Mouse (Mus musculus): Measurements from ENCODE around the gene 4930402H24Rik.

4930402H24Rik gene

DNA sequence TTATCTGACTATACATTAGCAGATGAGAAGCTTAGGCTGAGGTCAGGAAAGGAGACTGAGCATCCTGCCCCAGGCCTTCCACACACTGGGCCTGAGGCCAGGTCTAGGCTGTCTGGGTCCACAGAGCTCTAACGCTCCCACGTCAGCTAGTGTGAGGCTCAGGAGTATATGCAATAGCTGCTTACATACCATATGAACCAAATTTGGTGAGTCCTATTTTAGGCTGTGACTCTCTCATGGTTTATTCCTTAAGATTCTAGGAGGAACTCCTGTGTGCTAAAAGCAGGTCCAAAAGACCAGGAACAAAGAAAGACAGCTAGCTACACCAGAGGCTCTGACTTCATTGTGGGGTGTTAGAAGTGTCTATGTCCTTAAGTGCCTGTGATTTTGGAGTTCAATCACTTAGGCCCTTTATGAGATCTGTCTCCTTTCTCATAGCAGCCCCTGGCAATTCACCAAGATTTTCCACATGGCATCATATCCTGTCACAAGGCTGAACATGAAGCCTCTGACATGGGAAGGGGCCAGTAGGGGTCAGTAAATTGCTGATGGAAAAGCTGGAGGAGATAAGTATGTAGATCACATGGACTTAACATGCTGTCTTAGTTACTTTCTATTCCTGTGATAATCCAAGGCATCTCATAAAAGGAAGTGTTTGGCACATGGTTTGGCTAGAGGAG, 177.2 kb downstream of the 4930402H24Rik start:
- DNase-seq (ENCODE audit: low read depth), result no peak

DNA sequence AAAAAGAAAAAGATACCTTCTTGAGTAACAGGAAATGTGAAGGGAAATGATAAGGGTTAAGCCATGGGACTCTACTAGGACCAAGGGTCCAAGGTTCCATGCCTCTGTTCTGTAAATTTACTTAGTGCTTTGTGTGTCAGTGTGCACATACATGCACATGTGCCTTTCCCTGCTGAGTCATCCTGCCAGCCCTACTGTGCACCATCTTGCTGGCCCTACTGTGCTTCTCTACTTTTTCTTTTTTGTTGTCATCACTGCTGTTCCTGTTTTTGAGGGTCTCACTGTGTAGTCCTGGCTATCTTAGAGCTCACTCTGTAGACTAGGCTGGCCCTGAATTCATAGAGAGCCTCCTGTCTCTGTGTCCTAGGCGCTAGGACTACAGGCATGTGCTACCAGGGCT, 178.5 kb downstream of the 4930402H24Rik start:
- DNase-seq (ENCODE audit: low read depth), result no peak

DNA sequence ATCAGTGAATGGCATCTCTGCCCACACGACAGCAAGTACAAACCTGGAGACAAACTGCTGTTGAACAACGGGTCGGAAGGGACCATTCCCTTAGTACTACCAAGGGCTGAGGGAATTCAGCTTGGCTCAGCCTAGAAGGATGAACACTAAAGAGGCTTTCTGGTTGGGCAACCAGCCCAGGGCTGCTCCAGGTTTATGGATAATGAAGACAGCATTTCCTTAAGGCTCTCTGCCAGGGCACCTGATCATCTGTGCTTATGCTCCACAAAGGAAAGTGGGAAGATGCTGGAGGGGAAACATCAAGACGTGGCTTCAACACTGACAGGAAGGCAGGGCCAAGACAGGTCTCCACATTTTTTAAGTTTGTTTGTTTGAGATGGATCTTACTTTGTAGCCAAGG, 181.8 kb downstream of the 4930402H24Rik start:
- DNase-seq (ENCODE audit: low read depth), result no peak

DNA sequence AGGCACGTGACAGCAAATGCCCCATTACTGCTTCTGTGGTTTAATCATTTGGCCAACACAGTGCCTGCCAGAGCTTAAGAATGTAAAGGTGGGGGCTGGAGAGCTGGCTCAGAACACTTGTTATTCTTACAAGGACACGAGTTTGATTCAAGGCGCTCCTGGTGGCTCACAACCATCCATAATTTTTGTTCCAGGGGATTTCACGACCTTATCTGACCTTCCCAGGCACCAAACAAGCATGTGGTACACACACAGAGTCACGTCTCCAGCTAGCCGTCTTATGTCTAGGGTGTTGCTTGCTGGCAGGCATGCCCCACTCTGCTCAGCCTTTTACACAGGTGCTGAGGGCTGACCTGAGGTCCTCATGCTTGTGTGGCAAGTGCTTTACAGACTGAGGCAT, 188.3 kb downstream of the 4930402H24Rik start:
- DNase-seq (ENCODE audit: low read depth), result no peak

DNA sequence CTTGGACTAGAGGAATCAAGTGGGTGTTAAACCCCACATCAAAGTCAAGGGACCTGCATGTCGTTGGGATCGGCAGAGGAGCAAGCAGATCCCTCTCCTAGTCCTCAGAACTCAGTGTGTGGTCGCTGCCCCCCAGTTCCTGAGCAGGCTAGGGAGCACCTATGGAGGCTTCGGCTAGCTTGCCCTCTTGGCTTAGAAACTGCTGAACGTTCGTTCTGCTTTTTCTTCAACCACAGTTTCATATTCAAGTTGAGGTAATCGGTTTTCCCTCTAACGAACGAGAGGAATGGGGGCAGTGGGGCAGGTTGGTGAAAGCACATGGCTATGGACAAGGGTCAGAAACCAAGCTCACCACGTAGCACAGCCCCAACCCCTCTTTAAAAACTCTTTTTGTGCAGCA, 199.1 kb downstream of the 4930402H24Rik start:
- DNase-seq (ENCODE audit: low read depth), result no peak

DNA sequence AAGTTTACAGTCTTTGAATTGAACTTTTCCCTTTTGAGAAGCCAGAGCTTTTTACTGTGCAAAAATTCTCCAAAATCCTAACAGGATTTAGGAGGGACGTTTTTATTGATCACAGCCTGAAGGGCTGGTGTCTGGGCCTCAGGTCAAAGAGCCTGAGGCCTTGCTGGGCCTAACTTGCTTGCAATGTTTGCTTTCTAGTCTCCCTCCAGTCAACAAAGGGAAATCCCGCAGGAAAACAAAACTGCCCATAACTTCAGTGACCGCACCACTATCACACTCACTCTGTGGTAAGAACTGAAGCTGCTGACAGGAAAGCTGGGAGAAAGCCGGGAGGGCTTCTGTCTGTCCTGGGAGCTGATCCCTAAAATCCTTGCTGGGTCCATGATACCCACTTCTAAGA, 199.6 kb downstream of the 4930402H24Rik start:
- no peak for DNase-seq (ENCODE audit: low read depth)

DNA sequence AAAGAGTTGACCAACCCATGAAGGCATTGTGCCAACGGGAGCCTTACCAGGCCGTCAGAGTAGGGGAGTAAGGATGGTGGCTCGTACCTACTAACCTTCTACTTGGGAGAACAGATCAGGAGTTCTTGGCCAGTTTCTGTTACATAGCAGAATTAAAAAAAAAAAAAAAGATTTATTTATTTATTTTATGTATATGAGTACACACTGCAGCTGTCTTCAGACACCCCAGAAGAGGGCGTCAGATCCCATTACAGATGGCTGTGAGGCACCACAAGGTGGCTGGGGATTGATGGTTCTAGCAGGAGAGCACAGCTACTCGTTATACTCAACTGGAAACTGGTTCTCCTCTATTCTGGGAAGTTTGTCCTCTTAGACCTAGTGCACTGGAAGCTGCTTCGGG, 201.0 kb downstream of the 4930402H24Rik start:
- DNase-seq (ENCODE audit: low read depth), result no peak

DNA sequence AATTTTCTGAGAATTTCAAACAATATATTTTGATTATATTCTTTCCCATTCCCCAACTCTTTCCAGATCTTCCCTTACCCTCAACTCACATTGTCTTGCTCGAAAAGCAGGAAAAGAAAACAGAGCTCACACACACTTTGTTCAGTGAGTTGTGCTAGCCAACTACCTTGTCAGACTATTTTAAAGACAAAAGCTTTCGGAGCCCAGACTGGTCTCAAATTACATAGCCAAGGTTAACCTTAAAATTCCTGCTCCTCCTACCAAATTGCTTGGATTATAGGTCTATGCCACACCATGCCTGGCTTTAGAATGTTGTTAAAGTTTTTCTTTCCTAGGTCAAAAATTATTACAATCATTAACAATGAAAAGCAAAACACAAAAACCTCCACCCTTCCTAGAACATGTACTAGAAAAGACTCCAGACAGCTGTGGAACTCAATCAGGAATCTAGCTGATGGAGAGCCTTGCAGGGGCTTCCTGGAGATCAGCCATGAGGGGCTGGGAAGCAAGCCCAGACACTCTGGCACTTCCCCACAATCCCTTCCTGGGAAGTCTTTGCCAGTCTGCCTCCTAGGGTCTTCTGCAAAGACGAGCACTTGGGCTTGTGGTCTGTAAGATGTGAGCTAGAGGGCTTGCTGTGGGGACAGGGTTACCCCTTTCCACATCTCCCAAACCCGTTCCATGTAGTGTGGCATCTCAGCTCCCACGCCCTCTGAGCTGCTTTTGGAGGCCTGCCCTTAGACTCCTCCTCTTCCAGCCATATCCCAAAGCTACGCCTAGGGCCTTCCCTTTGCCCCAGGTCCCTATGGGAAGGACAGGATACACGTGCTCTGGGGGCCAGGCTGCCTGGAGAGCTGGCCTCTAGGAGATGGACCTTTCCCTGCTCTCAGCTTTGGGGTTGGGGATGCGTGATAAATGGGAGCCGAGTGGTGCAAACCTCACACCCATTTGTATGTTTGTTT, 201.9 kb downstream of the 4930402H24Rik start:
- no peak for DNase-seq (ENCODE audit: low read depth)

DNA sequence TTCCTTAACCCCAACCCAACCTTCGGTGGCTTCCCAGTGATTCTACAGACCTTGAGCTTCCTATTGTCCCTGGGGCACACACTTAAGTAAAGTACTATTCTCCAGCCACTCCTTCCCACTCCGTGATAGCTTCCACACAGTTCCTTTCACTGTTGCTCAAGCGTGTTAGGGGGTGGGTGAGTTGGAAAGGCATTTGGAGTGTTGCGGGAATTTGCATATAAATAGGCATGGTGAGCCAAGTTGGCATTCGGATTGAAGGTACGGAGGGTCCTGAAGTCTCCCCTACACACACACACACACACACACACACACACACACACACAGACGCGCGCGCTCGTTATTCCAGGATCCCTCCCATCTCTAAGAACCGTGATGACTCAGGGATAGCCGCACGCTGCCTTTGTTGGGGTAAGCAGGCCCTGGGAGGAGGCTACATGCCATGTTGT, 208.4 kb downstream of the 4930402H24Rik start:
- no peak for DNase-seq (ENCODE audit: low read depth)

DNA sequence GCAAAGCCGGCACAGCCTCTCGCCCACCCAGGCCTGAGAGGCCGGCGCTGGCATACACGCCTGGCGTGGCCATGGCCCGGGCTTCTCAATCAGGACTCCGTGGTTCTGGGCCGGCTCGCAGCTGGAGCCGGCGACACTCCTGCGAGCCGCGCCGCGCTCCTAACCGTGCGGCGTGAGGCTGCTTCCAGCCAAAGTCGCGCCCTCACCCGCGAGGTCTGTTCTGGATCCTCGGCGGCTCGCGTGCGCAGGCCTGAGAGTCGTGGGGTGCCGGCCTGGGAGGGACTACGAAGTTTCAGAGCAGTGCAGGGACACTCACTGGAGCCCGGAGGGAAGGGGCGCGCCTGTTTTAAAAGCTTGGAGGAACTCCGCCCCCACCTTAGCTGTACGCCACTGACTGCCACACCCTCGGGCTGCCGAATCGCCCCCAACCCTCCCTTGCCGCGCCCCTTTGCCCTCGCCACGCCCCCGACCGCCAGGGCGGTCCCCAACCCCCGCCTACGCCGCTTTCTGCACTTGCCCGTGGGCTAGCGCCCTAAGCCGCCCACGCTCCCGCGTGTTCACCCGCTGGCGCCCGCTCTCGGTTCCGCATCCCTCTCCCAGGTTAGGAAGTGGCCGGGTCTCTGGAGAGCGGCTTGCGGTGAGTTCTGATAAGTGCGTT, 208.9 kb downstream of the 4930402H24Rik start, which contains the start of gene Slc4a11:
Gene Slc4a11, minus strand, starts transcription at position 367 of the 658 bp plus-strand sequence.
- peak; percentile 67 for DNase-seq (ENCODE audit: low read depth)

DNA sequence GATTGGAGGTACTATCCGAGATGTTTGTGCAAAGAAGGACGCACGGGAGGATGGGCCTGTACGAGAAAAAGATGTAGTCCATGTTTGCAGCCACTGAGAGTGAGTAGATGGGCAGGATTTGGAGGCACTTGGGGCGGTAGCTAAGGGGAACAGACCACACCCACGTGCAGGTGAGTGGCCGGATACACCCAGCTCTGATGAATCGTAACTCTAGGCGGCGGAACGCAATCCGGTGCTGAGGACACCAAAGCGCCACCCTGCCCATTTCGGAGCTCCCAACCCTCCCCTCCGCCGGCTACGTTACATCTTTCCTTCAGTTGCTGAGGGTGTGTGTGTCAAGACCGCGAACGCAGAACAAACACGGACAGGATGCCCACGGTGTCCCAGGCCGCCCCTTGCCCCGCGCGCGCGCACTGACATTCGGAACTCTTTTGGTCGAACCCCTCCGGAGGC, 209.5 kb downstream of the 4930402H24Rik start:
- no peak for DNase-seq (ENCODE audit: low read depth)

DNA sequence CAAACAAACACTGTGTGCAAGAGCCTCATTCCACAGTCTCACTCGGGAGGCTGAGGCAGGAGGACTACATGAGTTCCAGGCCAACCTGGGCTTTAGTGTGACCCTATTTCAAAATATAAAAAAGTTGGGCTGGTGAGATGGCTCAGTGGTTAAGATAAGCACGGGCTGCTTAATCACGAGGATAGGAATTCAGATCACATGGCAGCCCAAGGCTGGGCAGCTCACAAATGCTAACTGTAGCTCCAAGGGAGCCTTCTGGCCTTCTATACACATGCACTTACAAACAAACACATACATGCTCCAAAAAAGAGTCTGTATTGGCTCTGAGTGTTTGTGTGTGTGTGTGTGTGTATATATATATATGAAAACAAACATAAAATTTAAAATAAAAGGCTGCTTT, 212.6 kb downstream of the 4930402H24Rik start:
- DNase-seq (ENCODE audit: low read depth), result no peak

DNA sequence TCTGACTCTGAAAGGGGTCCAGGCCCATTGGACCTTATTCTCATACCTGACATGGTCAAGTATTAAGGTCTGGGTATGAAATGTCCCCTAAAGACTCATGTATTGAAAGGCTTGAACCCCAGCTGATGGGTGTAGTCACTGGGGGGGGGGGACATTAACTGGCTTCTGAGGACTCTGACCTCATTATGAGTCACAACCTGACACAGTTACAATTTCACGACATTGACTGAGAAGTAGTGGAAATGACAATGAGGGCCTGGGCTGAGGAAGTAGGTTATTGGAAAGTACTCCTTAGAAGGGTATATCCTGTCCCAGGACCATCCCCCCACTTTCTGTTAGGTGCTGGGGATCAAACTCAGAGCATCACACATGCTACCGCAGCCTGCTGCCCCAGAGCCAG, 217.2 kb downstream of the 4930402H24Rik start:
- no peak for DNase-seq (ENCODE audit: low read depth)

DNA sequence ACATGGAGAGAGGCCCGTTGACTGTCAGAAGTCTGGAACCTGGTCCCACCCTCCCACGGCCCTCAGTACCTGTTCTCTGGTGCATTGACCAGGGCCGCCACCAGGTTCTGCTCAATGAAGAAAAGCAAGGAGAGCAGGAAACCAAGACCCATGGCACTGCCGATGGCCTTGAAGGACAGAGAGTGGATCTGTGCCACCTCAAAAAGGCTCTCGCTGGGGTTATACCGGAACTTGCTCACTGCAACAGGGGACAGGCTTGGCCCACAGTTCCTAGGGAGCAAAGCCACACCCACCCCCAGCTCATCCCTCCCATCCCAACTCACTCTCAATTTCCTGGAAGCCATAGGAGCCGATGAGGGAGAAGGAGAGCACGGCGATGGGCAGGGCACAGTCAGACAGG, 220.8 kb downstream of the 4930402H24Rik start:
- no peak for DNase-seq (ENCODE audit: low read depth)

DNA sequence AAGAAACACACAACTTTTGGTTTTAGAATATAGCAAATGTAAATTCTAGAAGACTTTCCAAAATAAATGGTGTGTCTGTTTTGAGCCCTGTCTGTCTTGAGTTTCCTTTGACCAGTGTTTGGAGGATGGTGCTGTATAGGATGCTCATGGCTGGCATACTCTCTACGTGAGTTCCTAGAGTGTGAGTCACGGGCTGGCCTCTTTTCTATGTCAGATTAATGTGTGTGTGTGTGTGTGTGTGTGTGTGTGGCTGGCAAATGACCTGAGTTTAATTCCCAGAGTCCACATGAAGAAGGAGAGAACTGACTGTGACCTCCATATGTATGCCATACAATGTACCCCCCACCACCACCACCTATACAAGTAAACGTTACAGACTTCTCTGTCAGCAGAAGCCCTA, 224.7 kb downstream of the 4930402H24Rik start:
- DNase-seq (ENCODE audit: low read depth), result no peak

DNA sequence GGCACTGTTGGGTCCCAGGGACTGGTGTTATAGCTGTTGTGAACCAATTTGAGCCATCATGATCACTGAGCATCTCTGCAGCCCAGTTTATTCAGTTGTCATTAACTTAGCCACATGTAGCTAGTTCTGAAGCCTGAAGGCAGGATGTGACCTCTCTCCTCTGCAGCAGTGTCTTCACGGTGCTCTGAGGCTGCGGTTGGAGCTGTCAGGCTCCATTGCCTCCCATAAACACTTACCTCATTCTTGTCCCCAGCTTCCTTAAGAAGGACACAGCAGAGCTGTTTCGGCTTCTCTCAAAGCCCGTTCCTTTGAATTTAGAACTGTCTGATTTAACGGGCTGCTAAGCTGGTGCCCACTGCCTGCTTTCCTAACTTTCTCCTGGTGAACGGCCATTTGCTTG, 226.3 kb downstream of the 4930402H24Rik start:
- DNase-seq (ENCODE audit: low read depth), result no peak

DNA sequence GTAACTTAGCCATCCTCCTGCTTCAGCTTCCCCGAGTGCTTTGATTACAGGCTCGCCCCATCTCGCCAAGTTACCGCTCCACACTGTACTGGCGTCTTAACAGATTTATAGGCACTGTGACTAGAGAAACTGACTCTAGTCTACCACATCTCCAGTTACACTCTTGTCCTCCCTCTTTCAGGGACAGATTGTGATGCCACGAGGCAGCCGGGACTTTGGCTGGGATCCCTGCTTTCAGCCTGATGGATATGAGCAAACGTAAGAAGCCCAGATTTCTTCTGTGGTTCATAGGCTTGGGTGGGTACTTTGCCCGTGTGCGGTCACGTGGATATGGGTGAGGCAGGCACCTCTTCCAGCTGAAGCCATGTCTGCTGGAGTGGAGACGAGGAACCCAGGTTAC, 227.1 kb downstream of the 4930402H24Rik start:
- no peak for DNase-seq (ENCODE audit: low read depth)

DNA sequence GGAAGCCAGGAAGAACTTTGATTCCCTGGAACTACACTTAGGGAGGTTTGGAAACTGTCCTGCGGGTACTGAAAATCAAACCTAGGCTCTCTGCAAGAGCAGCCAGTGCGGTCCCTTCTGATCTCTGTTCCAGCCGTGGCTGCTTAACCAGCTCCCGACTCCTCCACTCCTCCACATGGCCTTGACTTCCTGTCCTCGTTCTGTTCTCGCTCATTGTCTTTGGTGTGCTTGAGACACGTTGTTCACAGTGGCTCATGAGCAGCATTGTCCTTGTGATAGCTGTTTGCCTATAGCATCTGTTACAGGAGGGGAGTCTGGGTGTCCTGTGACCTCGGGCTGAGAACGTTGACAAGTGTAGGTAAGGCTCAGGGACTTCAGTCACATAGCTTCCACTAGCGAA, 229.0 kb downstream of the 4930402H24Rik start:
- DNase-seq (ENCODE audit: low read depth), result no peak

DNA sequence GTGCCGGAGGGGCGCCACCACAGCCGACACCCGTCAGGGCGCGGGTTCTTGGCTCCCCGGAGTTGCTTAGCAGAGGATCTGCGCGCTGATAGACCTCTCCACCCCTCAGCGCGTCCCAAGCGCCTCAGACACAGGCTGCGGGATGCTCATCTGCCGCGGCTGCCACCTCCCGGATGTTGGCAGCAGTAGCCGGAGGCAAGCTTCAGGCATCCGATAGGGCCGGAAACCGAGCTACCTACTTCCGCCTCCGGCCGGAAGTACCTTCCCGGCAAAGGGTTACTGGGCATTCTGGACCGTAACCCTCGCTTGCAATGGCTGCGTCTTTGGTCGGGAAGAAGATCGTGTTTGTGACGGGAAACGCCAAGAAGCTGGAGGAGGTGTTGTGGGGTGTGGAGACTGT, 238.6 kb downstream of the 4930402H24Rik start, which contains the start of gene Itpa:
Gene Itpa, plus strand, starts transcription at position 52 of the 400 bp plus-strand sequence.
- peak; percentile 68 for DNase-seq (ENCODE audit: low read depth)

DNA sequence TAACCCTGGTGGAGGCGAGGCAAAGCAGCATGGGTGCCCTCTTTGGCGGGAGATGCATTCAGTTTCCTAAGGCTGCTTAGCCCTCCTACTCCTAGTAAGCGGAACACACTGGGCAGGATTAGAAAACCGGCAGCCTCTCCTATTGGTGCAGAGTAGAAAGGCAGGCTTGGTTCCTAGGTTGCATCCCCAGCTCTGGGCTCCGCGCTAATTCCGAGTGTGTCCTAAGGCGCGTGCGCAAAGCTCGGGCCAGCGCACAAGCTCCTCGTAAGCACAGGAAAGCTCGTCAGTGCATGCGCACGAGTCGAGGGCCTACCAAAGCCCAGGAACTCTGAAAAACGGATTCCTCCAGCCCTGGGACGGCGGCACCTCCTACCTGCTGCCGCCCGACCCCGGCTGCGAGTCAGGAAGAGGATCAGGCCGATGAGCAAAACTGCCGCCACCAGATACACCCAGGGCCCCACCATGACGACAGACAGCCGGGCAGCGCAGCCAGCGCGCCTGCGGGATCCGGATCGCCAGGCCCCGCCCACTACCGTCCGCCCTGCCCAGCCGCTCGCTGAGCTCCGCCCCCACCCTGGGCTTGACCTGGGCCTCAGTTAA, 242.0 kb downstream of the 4930402H24Rik start, which contains the start of gene Ddrgk1:
Gene Ddrgk1, minus strand, starts transcription at position 558 of the 600 bp plus-strand sequence.
- peak; percentile 87 for DNase-seq (ENCODE audit: low read depth)

DNA sequence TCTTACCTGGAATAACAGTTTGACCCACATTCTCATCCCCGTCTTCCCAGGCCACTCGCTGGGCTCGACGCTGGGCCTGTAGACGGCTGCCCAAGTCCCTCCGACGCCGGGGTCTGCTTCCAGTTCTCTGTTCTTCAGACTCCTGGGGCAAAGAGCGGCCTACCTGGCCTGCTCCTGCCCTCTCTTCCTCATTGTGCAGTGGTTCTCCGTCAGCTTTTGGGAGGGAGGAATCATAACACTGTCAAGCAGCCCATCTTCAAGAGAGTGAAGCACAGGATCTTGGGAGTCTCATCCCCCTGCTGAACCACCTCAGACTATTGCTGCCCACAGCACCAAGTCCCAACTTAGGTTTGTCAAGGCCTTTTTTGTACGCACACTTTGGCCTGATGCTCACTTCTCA, 242.9 kb downstream of the 4930402H24Rik start:
- no peak for DNase-seq (ENCODE audit: low read depth)

DNA sequence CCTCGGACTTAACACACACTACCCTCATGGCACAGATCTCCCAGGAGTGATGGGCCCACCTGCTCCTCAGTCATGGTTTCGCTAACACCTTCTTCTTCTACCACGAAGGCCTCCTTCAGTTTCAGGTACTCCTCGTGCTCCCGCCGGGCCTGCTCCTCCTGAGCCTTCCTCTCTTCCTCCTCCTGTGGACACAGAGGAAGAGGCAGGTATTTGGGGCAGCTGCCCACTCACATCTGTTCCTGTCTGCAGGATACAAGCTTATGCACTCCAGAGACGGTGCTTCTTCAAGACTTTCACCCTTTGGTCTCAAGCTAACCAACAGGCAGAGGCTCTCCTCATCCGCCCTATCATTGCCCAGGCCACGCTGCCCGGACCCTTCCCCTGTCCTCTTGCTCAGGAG, 247.7 kb downstream of the 4930402H24Rik start:
- DNase-seq (ENCODE audit: low read depth), result no peak
